Mouse (Mus musculus) urinary bladder, postnatal 36 days (tissue): ENCODE measurements around the gene Nup214.

Experiments
- DNase-seq, 2 experiments: peaks; one replicate each; pipeline ENCODE4 v3.0.0; 2022; ENCODE audit warnings: low spot score in 2 of 2, mixed read lengths in 1 of 2

Gene Nup214

GRCm38 (mm10) chr2:32070747-32071146, 96.5 kb downstream of the Nup214 start:
- no peak for DNase-seq

GRCm38 (mm10) chr2:32074404-32074803, 100.2 kb downstream of the Nup214 start:
- peak in 1 of 2 experiments; percentile 30 for DNase-seq

- no peak for DNase-seq
These were observed 101.1 kb downstream of the Nup214 start for GRCm38 (mm10) chr2:32075368-32075767.

GRCm38 (mm10) chr2:32077744-32078143, 103.5 kb downstream of the Nup214 start:
- DNase-seq, result no peak

GRCm38 (mm10) chr2:32078522-32078921, 104.3 kb downstream of the Nup214 start:
- DNase-seq, result no peak

- no peak for DNase-seq
These were observed 105.0 kb downstream of the Nup214 start for GRCm38 (mm10) chr2:32079191-32079725.

GRCm38 (mm10) chr2:32080681-32081080, 106.4 kb downstream of the Nup214 start:
- DNase-seq, result no peak

- DNase-seq, result no peak
These were observed 107.2 kb downstream of the Nup214 start for GRCm38 (mm10) chr2:32081296-32081929.

- no peak for DNase-seq
These were observed 108.0 kb downstream of the Nup214 start for GRCm38 (mm10) chr2:32082229-32082628.

- DNase-seq, result peak; percentile 14 to 51
These were observed 109.1 kb downstream of the Nup214 start for GRCm38 (mm10) chr2:32083159-32084011.

GRCm38 (mm10) chr2:32084111-32084871, 110.1 kb downstream of the Nup214 start, which contains the start of gene Fam78a:
Fam78a (minus strand) TSS chr2:32084857.
- DNase-seq, result no peak

GRCm38 (mm10) chr2:32084872-32085199, 110.6 kb downstream of the Nup214 start:
- DNase-seq, result no peak

GRCm38 (mm10) chr2:32085231-32085630, 111.0 kb downstream of the Nup214 start:
- DNase-seq, result no peak

- no peak for DNase-seq
These were observed 113.4 kb downstream of the Nup214 start for GRCm38 (mm10) chr2:32087606-32088005.

GRCm38 (mm10) chr2:32088372-32088981, 114.2 kb downstream of the Nup214 start:
- DNase-seq, result no peak

GRCm38 (mm10) chr2:32089606-32090005, 115.4 kb downstream of the Nup214 start:
- no peak for DNase-seq

GRCm38 (mm10) chr2:32090145-32090544, 115.9 kb downstream of the Nup214 start:
- no peak for DNase-seq

- no peak for DNase-seq
These were observed 117.7 kb downstream of the Nup214 start for GRCm38 (mm10) chr2:32091956-32092355.

- DNase-seq, result no peak
These were observed 119.9 kb downstream of the Nup214 start for GRCm38 (mm10) chr2:32094001-32094707.

- DNase-seq, result peak; percentile 21 to 41
These were observed 121.3 kb downstream of the Nup214 start, which contains the start of gene Plpp7 for GRCm38 (mm10) chr2:32095351-32096121. Plpp7 (plus strand) TSS chr2:32095528.
